Mouse (Mus musculus) liver, adult 2 months (tissue): ENCODE data around the gene Car12.

Experiments
- CTCF ChIP-seq: fragments of 200-500 bp; IDR thresholded peaks from 2 replicates; pipeline ENCODE4 v1.5.1; 2011; ENCODE audit warnings: low read depth, low read length, control low read depth
- POLR2A ChIP-seq: fragments of 200-500 bp; IDR thresholded peaks from 2 replicates; pipeline ENCODE4 v1.6.1; 2011; ENCODE audit warnings: low read length, control low read depth; ENCODE audit not compliant: insufficient read depth; ENCODE audit errors: extremely low read depth

- TF ChIP-seq POLR2A (no peak), CTCF (no peak)
Observed at GRCm38 (mm10) chr9:66730556-66730955, 17.1 kb downstream of the Car12 start.
